Mouse (Mus musculus) heart, adult 18-20 months (tissue): ENCODE measurements around the gene Wnk4. TPM values are rescaled to one million over a fixed set of nuclear protein-coding genes. Genes with fewer than 3 reads are reported as not detected.

ENCODE experiments used
- DNase-seq, 2 experiments: peaks; one replicate each; pipeline ENCODE4 v3.0.0; 2021 to 2022; ENCODE audit warnings: mixed read lengths in 1 of 2
- total RNA-seq, 2 experiments: library from RNA; stranded (reverse); gene quantifications; 2 replicates each; pipeline ENCODE4 v1.2.3; 2021

Wnk4 gene
- total RNA-seq, 2 experiments from 2014 or later: 9.4 to 12.9 TPM

GRCm38 (mm10) chr11:101276319-101277070 is 16.1 kb downstream of the Wnk4 start:
- DNase-seq: no peak

- DNase-seq: no peak
Observed at GRCm38 (mm10) chr11:101277381-101278222, 17.2 kb downstream of the Wnk4 start.

GRCm38 (mm10) chr11:101278223-101279192 is 18.1 kb downstream of the Wnk4 start, which contains the start of the genes Cntd1 and Coa3:
TSS of gene Cntd1 (plus strand) at chr11:101279012.
TSS of gene Coa3 (minus strand) at chr11:101279114.
- DNase-seq: peak; percentile 92 to 93

GRCm38 (mm10) chr11:101279193-101279569 is 18.8 kb downstream of the Wnk4 start:
- DNase-seq: no peak

- DNase-seq: no peak
Observed at GRCm38 (mm10) chr11:101280837-101281236, 20.5 kb downstream of the Wnk4 start.

- DNase-seq: no peak
Observed at GRCm38 (mm10) chr11:101282896-101283295, 22.5 kb downstream of the Wnk4 start.

GRCm38 (mm10) chr11:101283805-101284204 is 23.4 kb downstream of the Wnk4 start:
- no peak for DNase-seq

- peak; percentile 34 to 63 for DNase-seq
Observed at GRCm38 (mm10) chr11:101287306-101287705, 26.9 kb downstream of the Wnk4 start.

- DNase-seq: no peak
Observed at GRCm38 (mm10) chr11:101291231-101291630, 30.9 kb downstream of the Wnk4 start.

- no peak for DNase-seq
Observed at GRCm38 (mm10) chr11:101295191-101295590, 34.8 kb downstream of the Wnk4 start.

- DNase-seq: no peak
Observed at GRCm38 (mm10) chr11:101300881-101301280, 40.5 kb downstream of the Wnk4 start.

- DNase-seq: no peak
Observed at GRCm38 (mm10) chr11:101301299-101302003, 41.1 kb downstream of the Wnk4 start.

GRCm38 (mm10) chr11:101302004-101302798 is 41.8 kb downstream of the Wnk4 start, which contains the start of gene Becn1:
TSS of gene Becn1 (minus strand) at chr11:101302286.
- peak; percentile 96 to 99 for DNase-seq

GRCm38 (mm10) chr11:101307744-101308143 is 47.4 kb downstream of the Wnk4 start:
- DNase-seq: no peak

- DNase-seq: no peak
Observed at GRCm38 (mm10) chr11:101311083-101311482, 50.7 kb downstream of the Wnk4 start.

- DNase-seq: no peak
Observed at GRCm38 (mm10) chr11:101312150-101312549, 51.8 kb downstream of the Wnk4 start.

- no peak for DNase-seq
Observed at GRCm38 (mm10) chr11:101314567-101314966, 54.2 kb downstream of the Wnk4 start.

GRCm38 (mm10) chr11:101315082-101315650 is 54.8 kb downstream of the Wnk4 start:
- DNase-seq: no peak

GRCm38 (mm10) chr11:101315665-101316500 is 55.5 kb downstream of the Wnk4 start, which contains the start of gene Psme3:
TSS of gene Psme3 (plus strand) at chr11:101316213.
- DNase-seq: peak; percentile 95 to 96
